Mouse (Mus musculus) heart, postnatal 25 days (tissue): ENCODE results near the gene Hivep3. TPM values are rescaled to one million over a fixed set of nuclear protein-coding genes. Genes with fewer than 3 reads are reported as not detected.

Experiments
- DNase-seq: peaks from one replicate; pipeline ENCODE4 v3.0.0; 2022; ENCODE audit warnings: low spot score
- intact Hi-C: fragments of 180-260 bp; cut with DNase I; formaldehyde crosslinking; loops from one replicate; pipeline ENCODE4 v1.15.1; 2025
- total RNA-seq, 2 experiments: library from RNA; stranded (reverse); gene quantifications; 2 replicates each; pipeline ENCODE4 v1.2.3; 2021

The Hivep3 gene
- total RNA-seq, 2 experiments from 2014 or later: 5.1 to 5.2 TPM

GRCm38 (mm10) chr4:120151906-120152305, 418.3 kb downstream of the Hivep3 start:
- no peak for DNase-seq
- intact Hi-C loops: no loop called here

- no peak for DNase-seq
- intact Hi-C loops: no loop called here
These were observed 419.1 kb downstream of the Hivep3 start for GRCm38 (mm10) chr4:120152648-120153047.

- intact Hi-C loops: no loop called here
- no peak for DNase-seq
These were observed 420.2 kb downstream of the Hivep3 start for GRCm38 (mm10) chr4:120153736-120154135.

GRCm38 (mm10) chr4:120158714-120159310, 425.2 kb downstream of the Hivep3 start:
- DNase-seq: no peak
- intact Hi-C loops: no loop called here

GRCm38 (mm10) chr4:120161166-120161949, 427.8 kb downstream of the Hivep3 start, which contains the start of gene Edn2:
Gene Edn2 (plus strand): TSS chr4:120161206.
- DNase-seq: peak; percentile 56
- intact Hi-C loops: no loop called here

GRCm38 (mm10) chr4:120162586-120162985, 429.0 kb downstream of the Hivep3 start:
- DNase-seq: no peak
- intact Hi-C loops: no loop called here

GRCm38 (mm10) chr4:120163242-120163641, 429.7 kb downstream of the Hivep3 start:
- no peak for DNase-seq
- intact Hi-C loops: no loop called here

GRCm38 (mm10) chr4:120164316-120164715, 430.7 kb downstream of the Hivep3 start:
- intact Hi-C loops: no loop called here
- no peak for DNase-seq

GRCm38 (mm10) chr4:120167778-120168177, 434.2 kb downstream of the Hivep3 start:
- no peak for DNase-seq
- intact Hi-C loops: no loop called here

GRCm38 (mm10) chr4:120168346-120168745, 434.8 kb downstream of the Hivep3 start:
- intact Hi-C loops: no loop called here

GRCm38 (mm10) chr4:120170387-120170936, 436.9 kb downstream of the Hivep3 start:
- no peak for DNase-seq
- intact Hi-C loops: no loop called here

More at GRCm38 (mm10) chr4:120168346-120168745, 434.8 kb downstream of the Hivep3 start:
- no peak for DNase-seq

GRCm38 (mm10) chr4:120172050-120172684, 438.6 kb downstream of the Hivep3 start:
- intact Hi-C loops: no loop called here
- no peak for DNase-seq

GRCm38 (mm10) chr4:120179123-120179522, 445.5 kb downstream of the Hivep3 start:
- intact Hi-C loops: no loop called here
- DNase-seq: no peak

GRCm38 (mm10) chr4:120180535-120180934, 447.0 kb downstream of the Hivep3 start:
- intact Hi-C loops: no loop called here
- DNase-seq: no peak

GRCm38 (mm10) chr4:120184374-120184991, 450.9 kb downstream of the Hivep3 start:
- no peak for DNase-seq
- intact Hi-C loops: loop anchor here (2.0 kb wide), 1 partner anchor 62 kb away; no protein-coding TSS in a partner anchor

GRCm38 (mm10) chr4:120186441-120186840, 452.9 kb downstream of the Hivep3 start:
- intact Hi-C loops: no loop called here
- no peak for DNase-seq

GRCm38 (mm10) chr4:120186934-120187333, 453.4 kb downstream of the Hivep3 start:
- intact Hi-C loops: no loop called here
- no peak for DNase-seq
